Mouse (Mus musculus): ENCODE results near the gene Frs3. TPM values are rescaled to one million over a fixed set of nuclear protein-coding genes. Genes with fewer than 3 reads are reported as not detected.
A peak's percentile ranks its signal among the peaks of the same experiment; 100 is the strongest.

Gene Frs3
- polyA plus RNA-seq, 1 experiment from 2014 or later, result 8.3 TPM

GRCm38 (mm10) chr17:47730633-47731575 is 42.1 kb downstream of the Frs3 start:
- no peaks in the 10 kb centered on the region for H3K27me3 ChIP-seq (ENCODE audit: control insufficient read depth, insufficient read depth, low read length)
- H3K4me1 ChIP-seq (replicated peaks; ENCODE audit: control insufficient read depth, insufficient read depth, low read length), result no peaks in the 10 kb centered on the region
- no peaks in the 10 kb centered on the region for H3K9me3 ChIP-seq (ENCODE audit: control insufficient read depth, low read length)
- ATAC-seq (replicated peaks; ENCODE audit: low FRiP score) (no peak), DNase-seq (ENCODE audit: low spot score) (no peak)
- no peak overlapping the region for H3K9ac ChIP-seq (ENCODE audit: low read length)
- no peak overlapping the region for H3K4me3 ChIP-seq (ENCODE audit: low read depth, low read length)
- 45% methylated on average over 24 of the region's 24 CpGs for WGBS
- no peaks in the 10 kb centered on the region for H3K36me3 ChIP-seq (ENCODE audit: control insufficient read depth, insufficient read depth, low read length)
- H3K4me2 ChIP-seq (ENCODE audit: low read depth, low read length, severe bottlenecking), result no peak overlapping the region
- H3K27ac ChIP-seq (ENCODE audit: low read depth, low read length), result no peak overlapping the region

- peaks cover 23% of the 10 kb centered on the region for H3K27me3 ChIP-seq (ENCODE audit: control insufficient read depth, insufficient read depth, low read length)
- no peak overlapping the region for H3K27ac ChIP-seq (ENCODE audit: low read depth, low read length)
- WGBS, result 76% methylated on average over 14 of the region's 14 CpGs
Observed at GRCm38 (mm10) chr17:47735553-47736100, 46.8 kb downstream of the Frs3 start.

GRCm38 (mm10) chr17:47736856-47737255 is 48.0 kb downstream of the Frs3 start, which contains the start of gene Tfeb:
Gene Tfeb (plus strand): TSS chr17:47737030.
- H3K36me3 ChIP-seq (ENCODE audit: control insufficient read depth, insufficient read depth, low read length), result no peaks in the 10 kb centered on the region
- no peak within 1 kb of the TSS for H3K27ac ChIP-seq (ENCODE audit: low read depth, low read length)
- under 1% methylated on average over 44 of the region's 47 CpGs for WGBS
- ATAC-seq (replicated peaks; ENCODE audit: low FRiP score) (peak; percentile 73), DNase-seq (ENCODE audit: low spot score) (peak; percentile 98)
- H3K27me3 ChIP-seq (ENCODE audit: control insufficient read depth, insufficient read depth, low read length), result peaks cover 23% of the 10 kb centered on the region
- H3K4me2 ChIP-seq (ENCODE audit: low read depth, low read length, severe bottlenecking), result peak within 1 kb of the TSS; percentile 84
- H3K4me1 ChIP-seq (replicated peaks; ENCODE audit: control insufficient read depth, insufficient read depth, low read length), result peaks cover 11% of the 10 kb centered on the region; the same call in 1 of the 2 replicates
- H3K4me3 ChIP-seq (ENCODE audit: low read depth, low read length), result peak within 1 kb of the TSS; percentile 51
- peak within 1 kb of the TSS; percentile 47 for H3K9ac ChIP-seq (ENCODE audit: low read length)
- H3K9me3 ChIP-seq (ENCODE audit: control insufficient read depth, low read length), result no peaks in the 10 kb centered on the region

More at GRCm38 (mm10) chr17:47735553-47736100, 46.8 kb downstream of the Frs3 start:
- DNase-seq (ENCODE audit: low spot score) (no peak), ATAC-seq (replicated peaks; ENCODE audit: low FRiP score) (no peak)
- Histone ChIP-seq H3K9ac (ENCODE audit: low read length) (no peak overlapping the region), H3K36me3 (ENCODE audit: control insufficient read depth, insufficient read depth, low read length) (no peaks in the 10 kb centered on the region), H3K9me3 (ENCODE audit: control insufficient read depth, low read length) (no peaks in the 10 kb centered on the region), H3K4me2 (ENCODE audit: low read depth, low read length, severe bottlenecking) (no peak overlapping the region), H3K4me3 (ENCODE audit: low read depth, low read length) (no peak overlapping the region), H3K4me1 (replicated peaks; ENCODE audit: control insufficient read depth, insufficient read depth, low read length) (peaks cover 11% of the 10 kb centered on the region; the same call in 1 of the 2 replicates)

GRCm38 (mm10) chr17:47737271-47738065 is 48.6 kb downstream of the Frs3 start:
- peak; percentile 81 for ATAC-seq (replicated peaks; ENCODE audit: low FRiP score)
- H3K27me3 ChIP-seq (ENCODE audit: control insufficient read depth, insufficient read depth, low read length), result peaks cover 23% of the 10 kb centered on the region
- H3K9ac ChIP-seq (ENCODE audit: low read length), result peak overlapping the region; percentile 47
- H3K27ac ChIP-seq (ENCODE audit: low read depth, low read length), result no peak overlapping the region
- no peaks in the 10 kb centered on the region for H3K9me3 ChIP-seq (ENCODE audit: control insufficient read depth, low read length)
- H3K4me1 ChIP-seq (replicated peaks; ENCODE audit: control insufficient read depth, insufficient read depth, low read length), result peaks cover 11% of the 10 kb centered on the region; the same call in 1 of the 2 replicates
- DNase-seq (ENCODE audit: low spot score), result peak; percentile 84
- no peaks in the 10 kb centered on the region for H3K36me3 ChIP-seq (ENCODE audit: control insufficient read depth, insufficient read depth, low read length)
- peak overlapping the region; percentile 51 for H3K4me3 ChIP-seq (ENCODE audit: low read depth, low read length)
- 1% methylated on average over 37 of the region's 60 CpGs for WGBS
- peak overlapping the region; percentile 84 for H3K4me2 ChIP-seq (ENCODE audit: low read depth, low read length, severe bottlenecking)

GRCm38 (mm10) chr17:47738066-47738878 is 49.4 kb downstream of the Frs3 start:
- Histone ChIP-seq H3K4me3 (ENCODE audit: low read depth, low read length) (peak overlapping the region; percentile 51), H3K36me3 (ENCODE audit: control insufficient read depth, insufficient read depth, low read length) (no peaks in the 10 kb centered on the region), H3K9me3 (ENCODE audit: control insufficient read depth, low read length) (no peaks in the 10 kb centered on the region), H3K4me1 (replicated peaks; ENCODE audit: control insufficient read depth, insufficient read depth, low read length) (peaks cover 11% of the 10 kb centered on the region; the same call in 1 of the 2 replicates), H3K9ac (ENCODE audit: low read length) (peak overlapping the region; percentile 20), H3K27ac (ENCODE audit: low read depth, low read length) (no peak overlapping the region), H3K4me2 (ENCODE audit: low read depth, low read length, severe bottlenecking) (peak overlapping the region; percentile 84), H3K27me3 (ENCODE audit: control insufficient read depth, insufficient read depth, low read length) (peaks cover 23% of the 10 kb centered on the region)
- ATAC-seq (replicated peaks; ENCODE audit: low FRiP score) (peak; percentile 26), DNase-seq (ENCODE audit: low spot score) (peak; percentile 71)
- under 1% methylated on average over 50 of the region's 61 CpGs for WGBS

GRCm38 (mm10) chr17:47738879-47739798 is 50.3 kb downstream of the Frs3 start:
- Histone ChIP-seq H3K4me3 (ENCODE audit: low read depth, low read length) (peak overlapping the region; percentile 51; the same call in 1 of the 2 replicates), H3K27ac (ENCODE audit: low read depth, low read length) (no peak overlapping the region), H3K9ac (ENCODE audit: low read length) (peak overlapping the region; percentile 20), H3K36me3 (ENCODE audit: control insufficient read depth, insufficient read depth, low read length) (no peaks in the 10 kb centered on the region), H3K9me3 (ENCODE audit: control insufficient read depth, low read length) (no peaks in the 10 kb centered on the region), H3K4me2 (ENCODE audit: low read depth, low read length, severe bottlenecking) (peak overlapping the region; percentile 84), H3K27me3 (ENCODE audit: control insufficient read depth, insufficient read depth, low read length) (peaks cover 23% of the 10 kb centered on the region), H3K4me1 (replicated peaks; ENCODE audit: control insufficient read depth, insufficient read depth, low read length) (peaks cover 11% of the 10 kb centered on the region; the same call in 1 of the 2 replicates)
- 5% methylated on average over 20 of the region's 20 CpGs for WGBS
- ATAC-seq (replicated peaks; ENCODE audit: low FRiP score) (no peak), DNase-seq (ENCODE audit: low spot score) (peak; percentile 58)

- no peak overlapping the region for H3K9ac ChIP-seq (ENCODE audit: low read length)
- peaks cover 11% of the 10 kb centered on the region; the same call in 1 of the 2 replicates for H3K4me1 ChIP-seq (replicated peaks; ENCODE audit: control insufficient read depth, insufficient read depth, low read length)
- no peak overlapping the region for H3K4me3 ChIP-seq (ENCODE audit: low read depth, low read length)
- H3K36me3 ChIP-seq (ENCODE audit: control insufficient read depth, insufficient read depth, low read length), result no peaks in the 10 kb centered on the region
- 52% methylated on average over 2 of the region's 2 CpGs for WGBS
- H3K4me2 ChIP-seq (ENCODE audit: low read depth, low read length, severe bottlenecking), result no peak overlapping the region
- no peaks in the 10 kb centered on the region for H3K9me3 ChIP-seq (ENCODE audit: control insufficient read depth, low read length)
- H3K27ac ChIP-seq (ENCODE audit: low read depth, low read length), result no peak overlapping the region
- no peak for DNase-seq (ENCODE audit: low spot score)
- peaks cover 23% of the 10 kb centered on the region for H3K27me3 ChIP-seq (ENCODE audit: control insufficient read depth, insufficient read depth, low read length)
- no peak for ATAC-seq (replicated peaks; ENCODE audit: low FRiP score)
Observed at GRCm38 (mm10) chr17:47740186-47740585, 51.4 kb downstream of the Frs3 start.

Measured in forebrain, embryonic 11.5 days (tissue).